10 mouse cellular contexts compared by ENCODE assay signal in genomic region chr2:33615843-33616344, GRCm38 (mm10). TPM values are rescaled to one million over a fixed set of nuclear protein-coding genes. Genes with fewer than 3 reads are reported as not detected.
DNase-seq lines count a peak whose midpoint lies in the region; ATAC-seq and TF ChIP-seq lines count a peak whose summit lies in the region.
"Had no signal": no experiment of that assay in that cellular context is flagged by ENCODE, and none has a peak within 500 bp of the region (broad histone marks: within the 10 kb centered on the region; RNA-seq: fewer than 3 reads in every experiment).

No protein-coding gene starts in this region.

- peak overlapping the region; percentile 44 for H3K4me2 ChIP-seq in lung, postnatal 0 days (replicated peaks; ENCODE audit: low read depth, low read length)
- peak overlapping the region; percentile 63 for H3K4me2 ChIP-seq in limb, embryonic 15.5 days
- peak overlapping the region; percentile 57 for H3K4me2 ChIP-seq in stomach, embryonic 16.5 days (ENCODE audit: low read depth, low read length)

- no peak for TF ChIP-seq CTCF in lung, postnatal 0 days (IDR thresholded peaks at IDR 0.05)

- H3K27me3 ChIP-seq in lung, postnatal 0 days (replicated peaks; ENCODE audit: insufficient read depth, low read length), result peaks cover 38% of the 10 kb centered on the region
- peaks cover 58% of the 10 kb centered on the region for H3K27me3 ChIP-seq in limb, embryonic 15.5 days
- H3K27me3 ChIP-seq in stomach, embryonic 16.5 days (ENCODE audit: control insufficient read depth, insufficient read depth, low read length), result peaks cover 33% of the 10 kb centered on the region

- no peaks in the 10 kb centered on the region for H3K36me3 ChIP-seq in lung, postnatal 0 days (ENCODE audit: insufficient read depth, low read length)
- no peaks in the 10 kb centered on the region for H3K36me3 ChIP-seq in limb, embryonic 15.5 days
- H3K36me3 ChIP-seq in stomach, embryonic 16.5 days (ENCODE audit: control insufficient read depth, insufficient read depth, low read length), result no peaks in the 10 kb centered on the region

- H3K4me3 ChIP-seq in lung, postnatal 0 days (ENCODE audit: low read depth, low read length), result peak overlapping the region; percentile 16
- H3K4me3 ChIP-seq in limb, embryonic 15.5 days, result peak overlapping the region; percentile 34
- peak overlapping the region; percentile 39 for H3K4me3 ChIP-seq in stomach, embryonic 16.5 days (replicated peaks; ENCODE audit: low read length)
- H3K4me3 ChIP-seq: megakaryocyte, embryonic 14.5 days had no signal

- H3K9me3 ChIP-seq in lung, postnatal 0 days (ENCODE audit: low read length), result no peaks in the 10 kb centered on the region
- H3K9me3 ChIP-seq in limb, embryonic 15.5 days, result no peaks in the 10 kb centered on the region
- H3K9me3 ChIP-seq in stomach, embryonic 16.5 days (replicated peaks; ENCODE audit: control insufficient read depth, low read length), result no peaks in the 10 kb centered on the region
- H3K9me3 ChIP-seq: megakaryocyte, embryonic 14.5 days had no signal

- H3K4me1 ChIP-seq in lung, postnatal 0 days (ENCODE audit: insufficient read depth, low read depth, low read length), result no peaks in the 10 kb centered on the region; the same call in 1 of the 2 replicates
- peaks cover 33% of the 10 kb centered on the region for H3K4me1 ChIP-seq in limb, embryonic 15.5 days
- peaks cover 5% of the 10 kb centered on the region; the same call in 1 of the 2 replicates for H3K4me1 ChIP-seq in stomach, embryonic 16.5 days (ENCODE audit: control insufficient read depth, insufficient read depth, low read length)

- WGBS in lung, postnatal 0 days, result 11% methylated on average over 15 of the region's 17 CpGs
- WGBS in limb, embryonic 15.5 days, result 12% methylated on average over 17 of the region's 17 CpGs
- 12% methylated on average over 17 of the region's 17 CpGs for WGBS in stomach, embryonic 16.5 days

- no peak overlapping the region for H3K27ac ChIP-seq in lung, postnatal 0 days (ENCODE audit: low read length)
- H3K27ac ChIP-seq in limb, embryonic 15.5 days, result no peak overlapping the region
- no peak overlapping the region for H3K27ac ChIP-seq in stomach, embryonic 16.5 days (ENCODE audit: low read length)

- no peak for TF ChIP-seq EP300 in lung, postnatal 0 days (IDR thresholded peaks at IDR 0.05)

- no peak overlapping the region for H3K9ac ChIP-seq in lung, postnatal 0 days (replicated peaks; ENCODE audit: low read depth)
- no peak overlapping the region for H3K9ac ChIP-seq in limb, embryonic 15.5 days
- no peak overlapping the region for H3K9ac ChIP-seq in stomach, embryonic 16.5 days (ENCODE audit: low read length)

- peak; percentile 31; the same call in 1 of the 2 replicates for ATAC-seq in cerebellum, adult (ENCODE audit: insufficient number of reproducible peaks, low FRiP score, low TSS enrichment)
- ATAC-seq in lung, postnatal 0 days, result no peak
- no peak for ATAC-seq in limb, embryonic 15.5 days (ENCODE audit: insufficient number of reproducible peaks, low FRiP score, low TSS enrichment, low read depth)
- ATAC-seq in stomach, embryonic 16.5 days (ENCODE audit: insufficient read depth, low FRiP score), result peak; percentile 16; the same call in 1 of the 2 replicates
- no peak for ATAC-seq in megakaryocyte progenitor cell, adult 5-6 weeks (replicated peaks; ENCODE audit: poor library complexity)

- DNase-seq in cerebellum, adult 11 months, result no peak
- no peak for DNase-seq in lung, postnatal 0 days (ENCODE audit: low spot score)
- no peak for DNase-seq in lung, postnatal 10 days
- DNase-seq in urinary bladder, adult 2 months (ENCODE audit: low spot score), result no peak

RNA-seq across cellular contexts. Expression of gene Lmx1b, which starts 24.4 kb away (rescaled TPM):
- not detected in 2 replicates for polyA plus RNA-seq in lung, postnatal 0 days (2015; fragmentation: Nextera tagmentation; extraction: Ambion mirVana)
- polyA plus RNA-seq in limb, embryonic 15.5 days (2015; fragmentation: Nextera tagmentation; extraction: Ambion mirVana), result 2.9 and 4.1 TPM in 2 replicates
- polyA plus RNA-seq in stomach, embryonic 16.5 days (2015; fragmentation: Nextera tagmentation; extraction: Ambion mirVana), result not detected in 2 replicates
- not detected in 2 replicates for total RNA-seq in megakaryocyte progenitor cell, adult 5-6 weeks (2015)
- not detected in 2 replicates for total RNA-seq in megakaryocyte progenitor cell, adult 5-6 weeks (2017)
- 0.12 and 0.38 TPM in 2 replicates for polyA plus RNA-seq in urinary bladder, adult 2 months (2012; rRNA removed)
- total RNA-seq: adrenal gland, adult 18-20 months had no signal

Comparison
In these comparisons a context has a peak if more than half of its experiments do, and no peak if none do; other contexts are left out.
1. ATAC-seq: peak in cerebellum, adult (single experiment) and stomach, embryonic 16.5 days (single experiment); none in lung, postnatal 0 days (single experiment), limb, embryonic 15.5 days (single experiment) and megakaryocyte progenitor cell, adult 5-6 weeks (single experiment).
2. Peak in every context shown above with its lines, with median percentiles within 50 percentile points of each other: H3K4me2 ChIP-seq and H3K4me3 ChIP-seq.